Mouse (Mus musculus) left cerebral cortex, adult 11 months (tissue): Measurements from ENCODE around the gene Rac3.

ENCODE experiments used
- DNase-seq: peaks from one replicate; pipeline ENCODE4 v3.0.0; 2022; ENCODE audit warnings: low spot score

The Rac3 gene

DNA sequence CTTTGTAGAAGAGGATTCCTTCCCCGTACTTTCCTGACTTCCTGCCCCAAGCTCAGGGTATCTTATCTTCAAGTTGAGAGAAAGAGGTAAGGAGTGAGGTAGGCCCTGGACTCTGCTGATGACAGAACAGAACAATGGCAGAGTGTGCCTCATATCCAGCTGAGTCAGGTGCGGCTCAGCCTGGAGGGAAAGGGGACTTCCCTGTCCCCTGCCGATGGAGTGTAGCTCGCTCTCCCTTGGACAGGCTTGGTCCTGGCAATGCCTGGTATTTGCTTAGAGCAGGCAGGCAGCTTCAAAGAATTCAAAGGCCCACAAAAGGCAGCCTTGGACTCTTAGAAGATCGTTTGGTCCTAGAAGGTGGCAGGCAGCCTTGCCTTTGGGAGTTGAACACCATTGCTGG, 15.2 kb upstream of the Rac3 start:
- DNase-seq: no peak

DNA sequence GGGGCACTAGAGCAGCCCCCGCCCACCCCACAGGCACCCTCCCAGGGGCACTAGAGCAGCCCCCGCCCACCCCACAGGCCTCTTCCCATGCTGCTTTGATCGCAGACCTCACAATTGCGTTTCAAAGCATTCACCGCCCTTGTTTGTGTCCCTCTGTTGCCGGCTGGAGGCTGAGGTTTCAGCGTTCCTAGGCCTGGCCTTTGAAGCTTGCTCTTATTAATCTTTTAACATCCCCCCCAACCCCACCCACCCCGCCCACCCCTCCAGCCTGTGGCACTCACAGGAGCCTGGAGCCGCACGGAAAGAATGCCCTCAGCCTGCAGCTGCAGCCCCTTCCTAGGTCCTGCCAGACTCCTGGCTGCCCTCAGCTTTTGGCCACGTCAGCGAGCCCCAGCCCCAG, 14.0 kb upstream of the Rac3 start:
- DNase-seq: no peak

DNA sequence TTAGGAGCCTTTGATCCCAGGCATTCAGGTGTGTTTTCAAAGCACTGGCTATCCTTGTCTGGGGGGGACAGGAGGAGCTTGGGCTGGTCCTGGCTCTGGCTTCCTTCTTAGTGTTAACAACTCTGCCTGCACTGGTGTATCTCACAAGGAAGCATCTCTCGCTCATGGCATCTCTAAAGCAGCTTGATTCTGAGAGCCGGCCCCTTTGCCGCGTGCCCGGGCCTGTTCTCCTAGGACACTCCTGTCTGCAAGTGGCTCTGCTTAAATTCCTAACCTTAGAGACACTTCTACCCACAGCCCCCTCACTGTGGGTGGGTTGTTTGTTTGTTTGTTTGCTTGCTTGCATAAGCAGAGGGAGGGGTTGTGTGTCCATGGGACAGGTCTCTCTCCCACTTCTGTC, 13.3 kb upstream of the Rac3 start:
- DNase-seq: no peak

DNA sequence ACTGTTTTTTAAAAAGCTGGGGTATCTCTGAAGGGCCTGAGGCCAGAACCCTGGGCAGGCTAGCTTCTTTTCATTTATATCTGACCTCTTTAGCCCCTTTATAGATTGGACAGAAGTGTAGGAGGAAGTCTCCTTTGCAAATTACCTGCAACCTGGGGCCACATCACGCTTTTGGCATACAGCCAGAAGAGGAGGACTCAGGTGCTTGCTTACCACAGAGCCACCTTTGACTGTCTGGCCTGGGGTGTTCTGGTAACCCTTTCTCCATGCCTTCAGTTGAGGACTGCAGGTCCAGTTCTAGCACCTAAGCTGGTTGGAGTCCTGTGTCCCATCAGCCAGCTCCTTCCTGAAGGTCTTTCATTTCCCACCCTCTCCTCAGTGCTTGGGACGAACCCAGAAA, 11.7 kb upstream of the Rac3 start:
- DNase-seq: no peak

DNA sequence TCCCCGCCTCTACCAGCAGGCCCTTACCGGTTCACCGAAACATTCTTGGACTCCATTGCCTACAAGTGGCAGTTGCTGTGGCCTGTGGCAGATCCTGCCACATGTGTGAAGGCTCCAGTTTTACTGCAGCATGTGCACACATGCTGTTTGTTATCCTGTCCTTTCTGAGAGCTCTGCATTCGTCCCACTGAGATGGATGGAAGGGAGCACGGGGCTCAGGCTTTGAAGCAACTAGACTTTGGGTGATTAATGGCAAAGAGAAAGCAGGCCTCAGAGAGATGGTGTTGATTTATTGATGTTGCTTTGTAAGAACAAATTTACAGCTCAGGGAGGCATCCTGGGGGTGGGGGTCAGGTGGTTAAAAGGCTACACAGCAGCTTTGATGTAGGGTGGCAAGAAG, 10.6 kb upstream of the Rac3 start:
- DNase-seq: no peak

DNA sequence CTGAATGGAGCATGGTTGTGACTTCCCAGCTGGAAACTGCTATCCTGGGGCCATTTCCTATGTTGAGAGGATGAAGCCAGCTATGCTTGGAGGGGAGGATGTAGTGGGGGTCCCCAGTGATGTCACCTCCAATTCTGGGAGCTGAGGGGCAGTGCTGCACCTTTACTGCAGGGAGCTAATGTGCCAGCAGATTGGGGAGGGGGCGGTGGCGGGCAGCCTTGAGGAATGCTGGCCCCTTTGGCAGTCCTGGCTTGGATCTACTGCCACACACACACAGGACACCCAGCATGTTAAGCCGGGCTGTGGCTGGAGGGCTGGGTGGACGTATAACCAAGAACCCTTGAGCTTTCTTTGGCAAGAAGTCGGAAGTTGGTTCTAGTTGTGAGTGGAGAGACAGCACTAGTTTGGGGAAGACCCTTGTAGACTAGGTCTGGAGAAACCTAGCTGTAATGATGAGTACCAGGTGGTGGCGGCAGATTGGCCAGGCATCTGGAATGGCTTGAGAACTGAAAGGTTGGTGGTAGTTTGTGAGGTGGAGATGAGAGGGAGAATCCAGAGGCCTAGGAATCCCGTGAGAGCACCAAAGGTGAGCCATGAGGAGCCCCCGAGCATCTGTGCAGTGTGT, 9.2 kb upstream of the Rac3 start:
- no peak for DNase-seq

DNA sequence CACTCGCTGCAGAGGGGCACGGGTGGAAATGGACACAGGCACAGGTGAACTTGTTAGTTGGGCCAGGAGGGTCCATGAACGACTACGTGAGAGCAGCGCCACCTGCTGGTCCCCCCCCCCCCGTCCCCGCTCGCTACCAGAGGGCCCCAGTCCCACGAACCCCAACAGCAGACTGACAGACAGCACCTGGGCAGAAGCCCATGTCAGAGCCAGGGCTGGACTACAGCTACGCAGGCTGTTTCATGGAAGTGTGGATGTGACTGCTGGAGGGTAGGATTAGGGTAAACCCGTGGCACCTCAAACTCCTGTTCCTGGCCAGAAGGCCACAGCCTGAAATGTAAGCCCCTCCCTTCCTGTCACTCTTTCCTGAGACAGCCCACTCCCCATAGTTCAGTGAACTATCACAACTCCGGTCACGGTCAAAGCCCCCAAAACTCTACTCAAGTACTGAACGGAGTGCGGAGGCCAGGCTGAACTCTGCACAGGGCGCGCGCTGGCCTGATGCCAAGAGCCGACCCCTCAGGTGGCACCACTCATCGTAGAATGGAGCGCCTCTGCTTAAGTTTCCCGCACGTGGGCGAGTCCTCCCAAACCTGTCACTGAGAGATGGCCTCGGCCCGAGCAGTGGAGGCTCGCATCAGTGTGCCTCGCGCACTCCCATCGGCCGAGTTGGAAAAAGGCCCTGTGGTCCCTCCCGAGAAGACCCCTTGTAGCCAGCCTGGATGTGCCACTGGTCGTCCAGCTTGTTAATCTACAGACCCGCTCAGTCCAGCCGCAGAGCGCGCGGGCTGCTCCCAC, 8.3 kb upstream of the Rac3 start:
- no peak for DNase-seq

DNA sequence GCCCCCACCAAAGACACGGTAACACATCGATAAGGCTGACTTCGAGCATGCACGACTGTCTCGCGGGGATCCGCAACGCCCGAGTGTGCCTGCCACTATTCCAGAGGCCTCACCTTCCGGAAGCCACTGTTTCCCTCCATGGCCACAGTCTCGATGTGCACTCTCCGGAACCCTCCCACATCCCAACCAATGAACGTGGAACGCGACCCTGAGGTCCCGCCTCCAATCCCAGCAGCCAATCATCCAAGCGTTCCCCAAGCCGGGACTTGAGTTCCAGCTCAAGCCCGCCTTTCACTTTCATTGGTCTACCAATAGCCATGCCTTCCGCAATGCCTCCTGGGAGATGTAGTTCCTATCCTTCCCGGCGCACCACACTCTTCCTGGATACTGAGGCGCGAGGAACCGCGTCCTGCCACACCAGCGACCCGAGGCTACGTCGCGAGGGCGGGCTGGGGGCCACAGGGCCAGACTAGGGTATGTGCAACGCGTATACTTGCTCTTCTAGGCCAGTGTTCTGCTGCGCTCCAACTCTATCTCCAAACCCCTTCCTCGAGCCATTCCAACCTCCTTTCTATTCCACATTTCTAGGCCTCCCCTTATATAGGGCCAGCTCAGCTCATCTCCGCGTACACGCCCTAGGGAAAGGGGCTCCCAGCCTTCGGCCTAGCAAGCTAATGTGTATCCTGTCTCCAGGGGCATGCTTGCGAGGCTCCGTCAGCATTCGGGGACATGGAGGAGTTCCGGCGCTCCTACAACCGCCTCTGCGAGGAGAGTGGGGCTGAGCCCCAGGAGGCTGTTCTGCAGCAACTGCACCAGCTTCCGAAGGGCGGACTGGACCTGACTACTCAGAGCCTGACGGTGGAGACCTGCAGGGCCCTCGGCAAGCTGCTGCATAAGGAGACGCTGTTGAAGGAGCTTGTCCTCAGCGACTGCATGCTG, 7.4 kb upstream of the Rac3 start, which contains the start of the genes Cenpx and Lrrc45:
Gene Cenpx, minus strand, starts transcription at position 159 of the 939 bp plus-strand sequence.
Gene Lrrc45, plus strand, starts transcription at position 346 of the 939 bp plus-strand sequence.
- peak; percentile 97 for DNase-seq

DNA sequence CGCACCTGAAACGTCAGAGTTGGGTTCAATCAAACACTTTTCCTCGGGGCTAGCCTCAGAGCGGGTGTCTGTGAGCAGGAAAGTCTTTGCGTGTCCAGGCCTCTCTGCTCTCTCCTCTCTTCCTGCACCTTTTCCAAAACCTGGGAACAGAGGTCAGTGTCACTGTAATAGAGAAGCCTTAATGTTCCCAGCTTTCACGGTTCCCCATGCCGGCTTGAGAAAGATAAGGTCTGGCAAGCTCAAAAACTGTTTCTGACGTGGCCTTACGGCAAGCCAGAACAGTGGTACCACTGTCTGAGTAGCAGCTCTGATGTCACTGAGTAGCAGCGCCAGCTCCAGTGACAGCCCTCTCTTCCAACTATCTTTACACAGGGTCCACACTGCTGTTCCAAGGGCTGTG, 6.7 kb upstream of the Rac3 start:
- no peak for DNase-seq

DNA sequence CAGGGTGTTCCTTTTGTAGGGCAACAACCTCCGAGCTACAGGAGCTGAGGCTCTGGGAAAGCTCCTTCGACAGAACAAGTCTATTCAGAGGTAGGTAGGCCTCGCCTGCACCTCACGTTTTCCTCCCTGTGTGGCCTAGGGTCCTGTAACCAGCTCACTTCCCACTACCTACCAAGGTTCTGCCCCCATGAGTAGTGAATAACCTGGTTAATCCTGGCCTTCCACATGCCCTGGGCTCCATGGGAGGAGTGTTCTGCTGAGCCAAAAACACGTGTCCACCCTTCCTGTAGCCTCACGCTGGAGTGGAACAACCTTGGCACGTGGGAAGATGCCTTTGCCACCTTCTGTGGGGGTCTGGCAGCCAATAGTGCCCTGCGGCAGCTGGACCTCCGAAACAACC, 6.1 kb upstream of the Rac3 start:
- DNase-seq: no peak

DNA sequence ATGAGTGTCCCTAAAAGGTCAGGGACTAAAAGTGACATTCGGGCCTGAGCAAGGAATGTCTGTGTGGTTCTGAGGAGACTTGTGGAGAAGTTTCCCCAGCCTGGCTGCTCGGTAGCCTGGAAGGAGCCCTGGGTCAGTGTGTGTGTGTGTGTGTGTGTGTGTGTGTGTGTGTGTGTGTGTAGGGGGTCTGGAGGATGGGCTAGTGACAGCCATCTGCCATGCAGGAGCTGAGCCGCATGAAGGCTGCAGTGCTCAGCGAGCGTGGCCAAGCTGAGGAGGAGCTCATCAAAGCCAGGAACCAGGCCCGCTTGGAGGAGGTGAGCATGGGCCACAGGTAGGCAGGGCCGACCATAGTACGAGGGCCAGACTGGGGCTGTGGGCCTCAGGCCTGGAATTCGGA, 2.0 kb upstream of the Rac3 start:
- DNase-seq: no peak

DNA sequence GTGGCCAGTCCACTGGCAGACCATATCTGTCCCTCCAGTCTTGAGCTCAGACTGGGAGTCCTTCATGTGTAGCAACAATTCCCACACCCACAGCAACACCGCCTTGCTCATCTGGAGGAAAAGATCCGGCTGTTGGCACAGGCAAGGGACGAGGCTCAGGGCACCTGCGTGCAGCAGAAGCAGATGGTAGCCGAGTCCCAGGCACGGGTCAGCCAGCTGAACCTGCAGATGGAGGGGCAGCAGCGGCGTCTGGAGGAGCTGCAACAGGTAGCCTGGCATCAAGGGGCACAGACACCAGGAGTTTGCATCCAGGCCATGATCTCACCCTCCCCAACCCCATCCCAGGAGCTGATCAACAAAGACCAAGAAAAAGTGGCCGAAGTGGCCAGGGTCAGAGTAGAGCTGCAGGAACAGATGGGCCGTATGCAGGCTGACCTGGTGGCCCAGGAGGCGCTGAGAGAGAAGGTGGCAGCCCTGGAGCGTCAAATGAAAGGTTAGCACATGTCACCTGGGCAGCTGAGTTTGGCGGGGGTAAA, 1.4 kb upstream of the Rac3 start:
- DNase-seq: no peak

DNA sequence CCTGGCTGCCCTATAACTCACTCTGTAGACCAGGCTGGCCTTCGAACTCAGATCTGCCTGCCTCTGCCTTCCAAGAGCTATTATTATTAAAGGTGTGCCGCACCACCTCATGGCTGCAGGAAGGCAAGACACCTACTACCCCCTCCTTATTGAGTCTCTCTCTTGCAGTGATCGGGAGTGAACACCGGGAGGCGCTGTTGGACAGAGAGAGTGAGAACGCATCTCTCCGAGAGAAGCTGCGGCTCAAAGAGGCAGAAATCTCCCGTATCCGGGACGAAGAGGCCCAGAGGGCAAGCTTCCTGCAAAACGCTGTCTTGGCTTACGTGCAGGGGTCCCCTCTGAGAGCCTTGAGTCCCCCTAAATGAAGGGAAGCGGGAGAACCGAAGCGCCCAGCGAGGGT, 820 bp upstream of the Rac3 start:
- DNase-seq: peak; percentile 71

DNA sequence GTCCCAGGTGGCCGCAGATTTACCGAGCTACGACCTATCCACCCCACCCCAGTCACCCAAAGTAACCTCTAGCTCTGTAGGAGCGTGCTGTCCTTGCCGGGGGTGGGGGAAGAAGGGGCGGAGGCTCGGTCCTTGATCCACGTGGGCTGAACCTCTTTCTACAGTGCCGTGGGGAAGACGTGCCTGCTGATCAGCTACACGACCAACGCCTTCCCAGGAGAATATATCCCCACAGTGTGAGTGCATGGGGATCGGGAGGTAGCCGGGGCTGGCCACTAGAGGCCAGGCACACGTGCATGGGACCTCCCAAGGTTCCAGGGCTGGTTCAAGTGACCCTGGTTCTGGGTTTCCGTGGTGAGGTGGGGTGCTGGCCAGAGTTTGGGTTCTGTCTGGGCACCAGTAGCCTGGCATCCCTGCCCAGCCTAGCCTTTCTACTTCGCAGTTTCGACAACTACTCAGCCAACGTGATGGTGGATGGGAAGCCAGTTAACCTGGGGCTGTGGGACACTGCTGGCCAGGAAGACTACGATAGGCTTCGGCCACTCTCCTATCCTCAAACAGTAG, 879 bp downstream of the Rac3 start:
- DNase-seq: no peak

DNA sequence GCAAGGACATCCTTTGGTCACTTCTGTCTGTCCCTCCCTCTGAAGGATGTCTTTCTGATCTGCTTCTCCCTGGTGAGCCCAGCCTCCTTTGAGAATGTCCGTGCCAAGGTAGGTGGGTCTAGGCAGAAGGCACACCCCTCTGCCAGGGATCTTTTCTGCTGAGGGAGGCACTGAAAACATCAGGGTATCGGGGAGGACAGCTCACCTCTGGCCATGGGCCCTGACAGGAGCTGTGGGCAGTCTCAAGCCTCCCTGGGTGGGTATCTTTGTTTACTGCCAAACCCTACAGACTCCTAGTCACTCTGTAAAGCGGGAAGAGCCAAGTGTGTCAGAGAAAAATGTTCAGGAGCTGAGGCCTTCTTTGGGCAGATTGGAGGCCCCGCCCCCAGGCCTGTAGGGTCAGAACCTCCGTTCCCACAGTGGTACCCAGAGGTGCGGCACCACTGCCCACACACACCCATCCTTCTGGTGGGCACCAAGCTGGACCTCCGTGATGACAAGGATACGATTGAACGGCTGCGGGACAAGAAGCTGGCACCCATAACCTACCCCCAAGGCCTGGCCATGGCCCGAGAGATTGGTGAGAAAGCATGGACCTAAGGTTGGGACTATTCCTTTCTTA, 1.6 kb downstream of the Rac3 start:
- no peak for DNase-seq

DNA sequence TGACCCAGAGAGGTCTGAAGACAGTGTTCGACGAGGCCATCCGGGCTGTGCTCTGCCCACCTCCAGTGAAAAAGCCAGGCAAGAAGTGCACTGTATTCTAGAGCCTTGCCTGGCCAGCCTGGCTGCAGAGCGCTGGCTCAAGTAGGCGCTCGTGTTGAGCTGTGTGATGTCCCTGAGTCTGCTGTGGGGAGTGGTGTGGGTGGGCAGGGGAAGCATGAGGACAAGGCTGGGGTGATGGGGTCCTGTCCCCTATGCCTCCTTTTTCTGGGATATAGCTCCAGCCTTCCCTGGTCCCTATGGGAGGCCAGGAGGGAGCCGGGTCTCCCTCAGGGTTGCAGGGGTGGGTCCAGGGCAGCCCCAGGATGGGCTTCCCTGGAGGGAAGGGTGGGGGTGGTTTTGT, 2.2 kb downstream of the Rac3 start:
- DNase-seq: no peak

DNA sequence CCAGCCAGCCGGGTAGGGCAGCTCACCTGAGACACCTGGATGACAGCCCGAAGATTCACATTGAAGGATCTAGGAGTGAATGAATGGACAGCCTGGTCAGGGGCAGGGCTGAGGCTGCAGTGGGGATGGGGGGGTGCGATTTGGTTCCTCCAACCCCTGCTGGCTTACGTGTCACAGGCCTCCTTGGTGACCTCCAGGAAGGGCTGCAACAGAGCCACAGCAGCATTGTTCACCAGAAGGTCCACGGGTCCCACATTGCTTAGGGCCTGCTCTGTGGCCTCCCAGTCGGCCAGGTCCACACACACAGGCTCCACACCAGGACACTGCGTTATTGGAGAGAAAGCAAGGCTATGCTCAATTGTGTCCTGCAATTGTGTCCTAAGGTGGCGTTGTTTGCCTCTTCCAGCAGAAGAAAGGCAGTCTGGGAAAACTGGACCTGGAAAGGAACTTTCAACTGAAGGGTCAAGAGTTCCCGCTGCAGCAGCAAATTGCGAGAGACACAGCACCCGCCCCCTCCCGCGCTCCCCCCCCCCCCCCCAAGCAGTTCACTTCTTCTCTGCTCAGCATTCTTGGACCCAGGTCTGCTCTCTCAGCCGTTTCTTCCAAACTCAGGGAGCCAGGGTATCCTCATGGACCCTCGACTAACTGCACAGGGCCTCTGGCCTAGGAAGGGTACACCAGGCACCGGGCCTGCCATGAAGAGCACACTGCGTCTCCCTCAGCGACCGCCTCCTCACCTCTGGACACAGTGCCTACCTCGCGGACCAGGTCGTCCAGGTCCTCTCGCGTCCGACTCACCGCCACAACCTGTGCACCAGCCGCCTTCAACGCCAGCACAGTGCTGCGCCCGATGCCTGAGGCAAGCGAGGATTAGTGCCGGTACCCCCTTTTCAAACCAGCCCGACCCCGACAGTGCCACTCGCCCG, 5.2 kb downstream of the Rac3 start:
- no peak for DNase-seq

DNA sequence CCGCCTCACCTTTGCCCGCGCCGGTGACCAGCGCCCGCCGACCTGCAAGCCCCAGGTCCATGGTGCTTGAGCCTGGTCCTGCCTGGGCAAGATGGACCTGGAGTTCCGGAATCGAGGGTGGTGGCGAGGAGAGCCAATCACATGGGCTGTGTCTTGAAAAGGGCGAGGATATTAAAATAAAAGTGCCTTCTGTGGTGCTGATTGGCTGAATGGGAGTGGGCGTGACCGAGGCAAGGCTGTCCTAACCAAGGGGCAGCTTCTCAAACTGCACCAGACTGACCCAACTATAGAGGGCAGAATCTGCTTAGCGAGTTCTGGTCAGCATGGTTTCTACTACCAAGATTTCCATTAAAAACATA, 5.9 kb downstream of the Rac3 start, which contains the start of gene Dcxr:
Gene Dcxr, minus strand, starts transcription at position 113 of the 359 bp plus-strand sequence.
- DNase-seq: peak; percentile 77

DNA sequence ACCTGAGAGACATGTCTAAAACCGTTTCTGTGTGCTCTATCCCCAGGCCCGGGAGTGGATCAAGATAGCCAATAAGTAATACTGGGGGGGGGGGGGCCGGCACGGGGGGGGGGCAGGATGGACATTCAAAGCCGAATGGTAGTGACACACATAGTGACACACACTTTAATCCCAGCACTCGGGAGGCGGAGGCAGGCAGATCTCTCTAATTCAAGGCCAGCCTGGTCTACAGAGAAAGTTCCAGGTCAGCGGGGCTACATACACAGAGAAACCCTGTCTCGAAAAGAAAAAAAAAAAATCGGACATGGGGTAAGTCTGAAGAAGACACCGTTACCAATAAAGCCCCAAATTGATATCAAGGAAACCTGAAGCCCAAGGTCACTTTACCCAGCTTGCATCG, 6.3 kb downstream of the Rac3 start:
- no peak for DNase-seq

DNA sequence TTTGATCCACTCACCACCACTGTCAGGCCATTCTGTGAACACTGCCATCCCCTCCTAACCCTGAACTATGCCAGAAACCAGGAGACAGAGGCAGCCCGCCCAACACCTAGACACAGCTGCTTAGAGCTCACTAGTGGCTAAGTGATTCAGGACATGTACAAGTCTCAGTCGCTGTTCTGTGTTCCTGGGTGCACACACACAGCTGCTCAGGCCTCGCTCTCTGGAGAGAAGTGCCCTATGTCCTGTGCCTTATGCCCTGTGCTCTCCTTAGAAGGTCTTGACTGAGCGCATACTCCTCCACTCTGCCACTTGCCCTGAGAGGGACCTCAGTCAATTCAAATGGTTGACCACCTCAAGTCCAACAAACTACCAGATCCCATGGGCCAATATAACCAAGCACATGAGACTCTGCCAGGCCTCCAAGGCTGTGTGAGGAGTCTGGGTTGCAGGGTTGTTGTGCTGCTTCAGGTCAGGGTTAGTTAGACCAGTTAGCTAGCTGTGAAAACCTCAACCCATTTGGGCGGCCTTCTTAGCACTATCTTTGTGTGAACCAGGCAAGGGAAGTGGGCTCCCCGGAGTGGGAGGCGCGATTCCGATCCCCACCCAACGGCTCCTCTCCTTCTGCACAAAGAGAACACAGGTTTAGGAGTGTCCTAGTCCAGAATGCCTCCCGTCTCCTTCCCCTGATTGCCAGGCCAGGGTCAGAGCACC, 7.4 kb downstream of the Rac3 start:
- DNase-seq: no peak
